Mouse (Mus musculus) cerebellum, adult 18-20 months (tissue): Measurements from ENCODE around the gene Tex261.
"Not testable (repeated sequence)": the region's sequence is repeated elsewhere in the genome, so short reads cannot be mapped to it uniquely, and the experiment has no call there.

Experiments used
- DNase-seq, 2 experiments: peaks; one replicate each; pipeline ENCODE4 v3.0.0; 2021

The Tex261 gene

GRCm38 (mm10) chr6:83775638-83776293 is at the start of gene Tex261:
TSS of gene Tex261 (minus strand) at chr6:83775813.
- DNase-seq: peak; percentile 92 to 94

GRCm38 (mm10) chr6:83821856-83822255 is 46.2 kb upstream of the Tex261 start:
- no peak for DNase-seq

- no peak for DNase-seq
These were observed 45.3 kb upstream of the Tex261 start for GRCm38 (mm10) chr6:83820727-83821515.

GRCm38 (mm10) chr6:83818996-83819395 is 43.4 kb upstream of the Tex261 start:
- no peak for DNase-seq

- no peak for DNase-seq
These were observed 40.2 kb upstream of the Tex261 start for GRCm38 (mm10) chr6:83815801-83816200.

GRCm38 (mm10) chr6:83802846-83803245 is 27.2 kb upstream of the Tex261 start:
- DNase-seq: no peak

- DNase-seq: peak; percentile 45 to 59
These were observed 26.4 kb upstream of the Tex261 start for GRCm38 (mm10) chr6:83802033-83802432.

GRCm38 (mm10) chr6:83796686-83797085 is 21.1 kb upstream of the Tex261 start:
- DNase-seq: no peak

- no peak for DNase-seq
These were observed 19.9 kb upstream of the Tex261 start for GRCm38 (mm10) chr6:83795492-83795900.

GRCm38 (mm10) chr6:83794760-83795296 is 19.2 kb upstream of the Tex261 start, which contains the start of gene Nagk:
TSS of gene Nagk (plus strand) at chr6:83794982.
- peak; percentile 86 to 92 for DNase-seq

- no peak for DNase-seq
These were observed 15.8 kb upstream of the Tex261 start for GRCm38 (mm10) chr6:83791251-83791890.

- DNase-seq: not testable (repeated sequence)
These were observed 14.9 kb upstream of the Tex261 start for GRCm38 (mm10) chr6:83790533-83790932.

GRCm38 (mm10) chr6:83788554-83788953 is 12.9 kb upstream of the Tex261 start:
- DNase-seq: no peak

GRCm38 (mm10) chr6:83786426-83786825 is 10.8 kb upstream of the Tex261 start:
- no peak for DNase-seq

GRCm38 (mm10) chr6:83779026-83779425 is 3.4 kb upstream of the Tex261 start:
- DNase-seq: peak; percentile 56 to 58

- DNase-seq: no peak
These were observed 2.7 kb upstream of the Tex261 start for GRCm38 (mm10) chr6:83778306-83778705.

GRCm38 (mm10) chr6:83774781-83775563 is 641 bp downstream of the Tex261 start:
- DNase-seq: peak in 1 of 2 experiments; percentile 25

- no peak for DNase-seq
These were observed 1.5 kb downstream of the Tex261 start for GRCm38 (mm10) chr6:83774126-83774525.

GRCm38 (mm10) chr6:83768485-83768884 is 7.1 kb downstream of the Tex261 start:
- no peak for DNase-seq

GRCm38 (mm10) chr6:83766982-83767381 is 8.6 kb downstream of the Tex261 start:
- DNase-seq: no peak

GRCm38 (mm10) chr6:83762880-83763431 is 12.7 kb downstream of the Tex261 start:
- no peak for DNase-seq

- DNase-seq: no peak
These were observed 13.3 kb downstream of the Tex261 start, which contains the start of gene Ankrd53 for GRCm38 (mm10) chr6:83762344-83762743. TSS of gene Ankrd53 (plus strand) at chr6:83762644.
